Mouse (Mus musculus) gastrocnemius, postnatal 36 days (tissue): ENCODE data around the gene 4931406P16Rik. TPM values are rescaled to one million over a fixed set of nuclear protein-coding genes. Genes with fewer than 3 reads are reported as not detected.

ENCODE experiments used
- DNase-seq, 2 experiments: peaks; one replicate each; pipeline ENCODE4 v3.0.0; 2022
- intact Hi-C: fragments of 180-260 bp; cut with DNase I; formaldehyde crosslinking; loops from one replicate; pipeline ENCODE4 v1.15.1; 2025
- total RNA-seq, 2 experiments: library from RNA; stranded (reverse); gene quantifications; 2 replicates each; pipeline ENCODE4 v1.2.3; 2021

4931406P16Rik gene
- total RNA-seq, 2 experiments from 2014 or later, result 25.8 to 37.3 TPM

GRCm38 (mm10) chr7:34317901-34318476 lies 4.6 kb upstream of the 4931406P16Rik start:
- peak; percentile 62 to 69 for DNase-seq
- intact Hi-C loops, result no loop called here

GRCm38 (mm10) chr7:34312786-34313442 lies 437 bp downstream of the 4931406P16Rik start:
- DNase-seq, result peak; percentile 54 to 58
- intact Hi-C loops, result no loop called here

GRCm38 (mm10) chr7:34309186-34309764 lies 4.1 kb downstream of the 4931406P16Rik start:
- intact Hi-C loops, result no loop called here
- no peak for DNase-seq

- intact Hi-C loops, result no loop called here
- DNase-seq, result no peak
Measured at GRCm38 (mm10) chr7:34308586-34308985, 4.8 kb downstream of the 4931406P16Rik start.

- intact Hi-C loops, result no loop called here
- DNase-seq, result peak in 1 of 2 experiments; percentile 17
Measured at GRCm38 (mm10) chr7:34305454-34305853, 7.9 kb downstream of the 4931406P16Rik start.

GRCm38 (mm10) chr7:34302651-34303050 lies 10.7 kb downstream of the 4931406P16Rik start:
- intact Hi-C loops, result no loop called here
- DNase-seq, result no peak

GRCm38 (mm10) chr7:34301952-34302351 lies 11.4 kb downstream of the 4931406P16Rik start:
- no peak for DNase-seq
- intact Hi-C loops, result no loop called here

- DNase-seq, result no peak
- intact Hi-C loops, result no loop called here
Measured at GRCm38 (mm10) chr7:34298818-34299217, 14.5 kb downstream of the 4931406P16Rik start.

- DNase-seq, result no peak
- intact Hi-C loops, result no loop called here
Measured at GRCm38 (mm10) chr7:34296124-34296523, 17.2 kb downstream of the 4931406P16Rik start.

GRCm38 (mm10) chr7:34292633-34293032 lies 20.7 kb downstream of the 4931406P16Rik start:
- DNase-seq, result no peak
- intact Hi-C loops, result no loop called here

GRCm38 (mm10) chr7:34291265-34291664 lies 22.1 kb downstream of the 4931406P16Rik start:
- intact Hi-C loops, result no loop called here
- DNase-seq, result no peak

- intact Hi-C loops, result no loop called here
- DNase-seq, result no peak
Measured at GRCm38 (mm10) chr7:34290450-34291151, 22.8 kb downstream of the 4931406P16Rik start.

GRCm38 (mm10) chr7:34277656-34278055 lies 35.7 kb downstream of the 4931406P16Rik start:
- intact Hi-C loops, result no loop called here
- DNase-seq, result peak in 1 of 2 experiments; percentile 35

- DNase-seq, result no peak
- intact Hi-C loops, result no loop called here
Measured at GRCm38 (mm10) chr7:34276066-34276465, 37.3 kb downstream of the 4931406P16Rik start.

GRCm38 (mm10) chr7:34272465-34272864 lies 40.9 kb downstream of the 4931406P16Rik start:
- DNase-seq, result no peak
- intact Hi-C loops, result no loop called here

GRCm38 (mm10) chr7:34268463-34268862 lies 44.9 kb downstream of the 4931406P16Rik start:
- intact Hi-C loops, result loop anchor here (5.0 kb wide), 1 partner anchor 69 kb away; no protein-coding TSS in a partner anchor
- no peak for DNase-seq

GRCm38 (mm10) chr7:34266421-34266820 lies 46.9 kb downstream of the 4931406P16Rik start:
- intact Hi-C loops, result loop anchor here (5.0 kb wide), 1 partner anchor 71 kb away; no protein-coding TSS in a partner anchor
- no peak for DNase-seq

GRCm38 (mm10) chr7:34265876-34266346 lies 47.4 kb downstream of the 4931406P16Rik start:
- peak; percentile 22 to 43 for DNase-seq
- intact Hi-C loops, result loop anchor here (5.0 kb wide), 1 partner anchor 71 kb away; no protein-coding TSS in a partner anchor

GRCm38 (mm10) chr7:34263437-34263836 lies 49.9 kb downstream of the 4931406P16Rik start:
- intact Hi-C loops, result no loop called here
- DNase-seq, result no peak

- no peak for DNase-seq
- intact Hi-C loops, result no loop called here
Measured at GRCm38 (mm10) chr7:34258407-34258806, 54.9 kb downstream of the 4931406P16Rik start.

GRCm38 (mm10) chr7:34257279-34257678 lies 56.1 kb downstream of the 4931406P16Rik start:
- intact Hi-C loops, result no loop called here
- DNase-seq, result no peak
